Mouse (Mus musculus): ENCODE results near the gene 1700019D03Rik. TPM values are rescaled to one million over a fixed set of nuclear protein-coding genes. Genes with fewer than 3 reads are reported as not detected.

The 1700019D03Rik gene
- 1.8 to 5.0 TPM (median 2.3 TPM) in 4 replicates for total RNA-seq (2023)

DNA sequence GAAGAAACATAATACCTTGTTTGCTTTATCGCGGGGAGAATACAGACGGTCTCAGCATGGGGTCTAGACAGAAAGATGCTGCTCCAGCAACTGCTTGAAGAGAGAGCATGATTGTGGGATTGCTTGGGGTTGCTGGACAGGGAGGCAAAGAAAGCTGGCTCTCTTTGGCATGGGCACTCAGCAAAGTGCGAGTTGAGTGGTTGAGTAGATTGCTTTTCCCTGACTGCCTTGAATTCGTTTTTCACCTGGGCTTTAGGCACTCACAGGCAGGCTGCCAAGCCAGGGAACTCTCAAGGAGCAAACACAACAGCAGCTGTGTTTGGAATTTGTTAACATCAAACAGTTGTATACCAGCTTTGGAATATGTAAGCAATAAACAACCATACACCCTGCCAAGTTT is at the start of gene 1700019D03Rik:
Gene 1700019D03Rik, minus strand, starts transcription at position 101 of the 400 bp plus-strand sequence.

DNA sequence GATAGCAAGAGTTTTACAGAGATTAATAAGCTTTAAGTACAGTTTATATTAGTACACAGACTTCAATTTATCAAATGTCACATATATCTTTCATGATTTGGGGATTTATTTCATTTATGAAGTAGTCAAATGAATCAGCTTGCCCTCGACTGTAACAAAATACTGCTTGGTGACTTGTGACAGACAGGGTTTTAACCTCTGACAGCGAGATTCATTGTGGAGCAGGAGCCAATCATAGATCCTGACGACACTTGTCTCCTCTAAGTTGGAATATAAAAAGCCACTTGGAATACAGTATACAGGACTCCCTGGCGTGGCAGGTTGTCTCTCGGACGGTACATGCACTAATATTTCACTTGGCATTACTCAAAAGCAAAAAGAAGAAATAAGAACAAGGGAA is 41.4 kb upstream of the 1700019D03Rik start, which contains the start of gene Mstn:
Gene Mstn, plus strand, starts transcription at position 301 of the 400 bp plus-strand sequence.

Other genes with a start within 250 kb of the 1700019D03Rik start
- 9.7 to 23.8 TPM (median 14.5 TPM) in 4 replicates for gene Inpp1, start 202.5 kb downstream of the 1700019D03Rik start, total RNA-seq (2023)
- gene Hibch, start 175.2 kb downstream of the 1700019D03Rik start, total RNA-seq (2023): 12.9 to 17.8 TPM (median 15.4 TPM) in 4 replicates
- gene Mstn, start 41.5 kb upstream of the 1700019D03Rik start, total RNA-seq (2023): not detected in 4 replicates
- 0.86 TPM in 1 of 4 replicates, not detected in the others for gene 1700019A02Rik, start 167.5 kb upstream of the 1700019D03Rik start, total RNA-seq (2023)